ENCODE assay signal across 8 mouse cellular contexts in genomic region chr7:84152374-84152773, GRCm38 (mm10). TPM values are rescaled to one million over a fixed set of nuclear protein-coding genes. Genes with fewer than 3 reads are reported as not detected.
DNase-seq lines count a peak whose midpoint lies in the region; ATAC-seq and TF ChIP-seq lines count a peak whose summit lies in the region.

No protein-coding gene starts in this region.

- H3K4me1 ChIP-seq in kidney, embryonic 14.5 days (ENCODE audit: control insufficient read depth, insufficient read depth, low read length): peaks cover 15% of the 10 kb centered on the region
- peaks cover 2% of the 10 kb centered on the region for H3K4me1 ChIP-seq in cortical plate, adult 2 months (ENCODE audit: control insufficient read depth, insufficient read depth, low read length)
- peaks cover 33% of the 10 kb centered on the region for H3K4me1 ChIP-seq in hindbrain, embryonic 14.5 days (replicated peaks; ENCODE audit: control insufficient read depth, insufficient read depth, low read length)
- peaks cover 35% of the 10 kb centered on the region for H3K4me1 ChIP-seq in midbrain, embryonic 15.5 days

- H3K27me3 ChIP-seq in kidney, embryonic 14.5 days (ENCODE audit: control insufficient read depth, insufficient read depth, low read length): no peaks in the 10 kb centered on the region
- no peaks in the 10 kb centered on the region for H3K27me3 ChIP-seq in hindbrain, embryonic 14.5 days (ENCODE audit: control insufficient read depth, insufficient read depth, low read length)
- no peaks in the 10 kb centered on the region for H3K27me3 ChIP-seq in midbrain, embryonic 15.5 days (replicated peaks)

- 60% methylated on average over 6 of the region's 6 CpGs for WGBS in kidney, embryonic 14.5 days
- 62% methylated on average over 6 of the region's 6 CpGs for WGBS in hindbrain, embryonic 14.5 days
- 57% methylated on average over 6 of the region's 6 CpGs for WGBS in midbrain, embryonic 15.5 days

- peak overlapping the region; percentile 95; the same call in 1 of the 2 replicates for H3K9ac ChIP-seq in kidney, embryonic 14.5 days (ENCODE audit: low read depth, low read length)
- H3K9ac ChIP-seq in hindbrain, embryonic 14.5 days: peak overlapping the region; percentile 94; the same call in 1 of the 2 replicates
- peak overlapping the region; percentile 89; the same call in 1 of the 2 replicates for H3K9ac ChIP-seq in midbrain, embryonic 15.5 days

- TF ChIP-seq POLR2A in cortical plate, adult 2 months (IDR thresholded peaks at IDR 0.05; ENCODE audit: extremely low read depth, insufficient read depth, low read length): no peak

- peak overlapping the region; percentile 84 for H3K4me3 ChIP-seq in kidney, embryonic 14.5 days (ENCODE audit: low read length)
- H3K4me3 ChIP-seq in cortical plate, adult 2 months (ENCODE audit: insufficient read depth, low read length): peak overlapping the region; percentile 96
- H3K4me3 ChIP-seq in hindbrain, embryonic 14.5 days (replicated peaks; ENCODE audit: low read length): peak overlapping the region; percentile 96
- peak overlapping the region; percentile 92 for H3K4me3 ChIP-seq in midbrain, embryonic 15.5 days

- H3K4me2 ChIP-seq in kidney, embryonic 14.5 days (replicated peaks; ENCODE audit: low read depth, low read length): peak overlapping the region; percentile 63
- H3K4me2 ChIP-seq in hindbrain, embryonic 14.5 days (replicated peaks): peak overlapping the region; percentile 82
- peak overlapping the region; percentile 87 for H3K4me2 ChIP-seq in midbrain, embryonic 15.5 days

- H3K9me3 ChIP-seq in kidney, embryonic 14.5 days (ENCODE audit: control insufficient read depth, low read length): no peaks in the 10 kb centered on the region
- no peaks in the 10 kb centered on the region for H3K9me3 ChIP-seq in hindbrain, embryonic 14.5 days (ENCODE audit: control insufficient read depth, low read length)
- H3K9me3 ChIP-seq in midbrain, embryonic 15.5 days: no peaks in the 10 kb centered on the region

- TF ChIP-seq CTCF in cortical plate, adult 2 months (IDR thresholded peaks at IDR 0.05; ENCODE audit: extremely low read depth, insufficient read depth, low read length): no peak

- no peak for DNase-seq in kidney, postnatal 25 days
- no peak for DNase-seq in hindbrain, embryonic 14.5 days (ENCODE audit: low spot score)
- DNase-seq in frontal cortex, postnatal 14 days (ENCODE audit: low spot score in 2 of 2): no peak
- DNase-seq in B cell, adult 2 months: no peak
- DNase-seq in kidney, postnatal 36 days: no peak

- H3K27ac ChIP-seq in kidney, embryonic 14.5 days (ENCODE audit: low read depth, low read length): no peak overlapping the region
- H3K27ac ChIP-seq in cortical plate, adult 2 months (ENCODE audit: insufficient read depth, low read length): no peak overlapping the region
- 0 out of 2 replicates have a peak overlapping the region, but pooled peaks have one; percentile 96 for H3K27ac ChIP-seq in hindbrain, embryonic 14.5 days
- H3K27ac ChIP-seq in midbrain, embryonic 15.5 days: peak overlapping the region; percentile 93

- ATAC-seq in kidney, embryonic 14.5 days (ENCODE audit: low FRiP score, low TSS enrichment): peak; percentile 22
- ATAC-seq in hindbrain, embryonic 14.5 days (ENCODE audit: low FRiP score): peak; percentile 11
- ATAC-seq in midbrain, embryonic 15.5 days (replicated peaks): peak; percentile 53

- no peaks in the 10 kb centered on the region for H3K36me3 ChIP-seq in kidney, embryonic 14.5 days (ENCODE audit: control insufficient read depth, insufficient read depth, low read length)
- no peaks in the 10 kb centered on the region for H3K36me3 ChIP-seq in hindbrain, embryonic 14.5 days (replicated peaks; ENCODE audit: control insufficient read depth, insufficient read depth)
- no peaks in the 10 kb centered on the region for H3K36me3 ChIP-seq in midbrain, embryonic 15.5 days (replicated peaks)

RNA-seq across cellular contexts. Expression of gene Abhd17c, which starts 0.7 kb away (rescaled TPM):
- polyA plus RNA-seq in kidney, embryonic 14.5 days (2014; fragmentation: Nextera tagmentation; extraction: Ambion mirVana): 37.8 and 49.3 TPM in 2 replicates
- 33.2 and 35.1 TPM in 2 replicates for polyA plus RNA-seq in cortical plate, adult 2 months (2012; rRNA removed)
- polyA plus RNA-seq in hindbrain, embryonic 14.5 days (2014; fragmentation: Nextera tagmentation; extraction: Ambion mirVana): 63.0 and 63.6 TPM in 2 replicates
- polyA plus RNA-seq in midbrain, embryonic 15.5 days (2015; fragmentation: Nextera tagmentation; extraction: Ambion mirVana): 69.9 and 74.4 TPM in 2 replicates

Comparison
In these comparisons a context has a peak if more than half of its experiments do, and no peak if none do; other contexts are left out.
1. H3K27ac ChIP-seq: peak in hindbrain, embryonic 14.5 days (single experiment) and midbrain, embryonic 15.5 days (single experiment); none in kidney, embryonic 14.5 days (single experiment) and cortical plate, adult 2 months (single experiment).
2. Peak in every context shown above with its lines, with median percentiles within 50 percentile points of each other: ATAC-seq, H3K4me2 ChIP-seq, H3K4me3 ChIP-seq and H3K9ac ChIP-seq.